Mouse (Mus musculus) adrenal gland, postnatal 10 days (tissue): ENCODE measurements around the gene Mcm10. TPM values are rescaled to one million over a fixed set of nuclear protein-coding genes. Genes with fewer than 3 reads are reported as not detected.

Experiments
- DNase-seq: peaks from one replicate; pipeline ENCODE4 v3.0.0; 2021; ENCODE audit warnings: mixed read lengths
- long read RNA-seq, 2 experiments: library from polyadenylated mRNA; stranded (forward); transcript quantifications; one replicate each; pipeline ENCODE4 v2.0.0; 2021
- total RNA-seq, 2 experiments: library from RNA; stranded (reverse); gene quantifications; 2 replicates each; pipeline ENCODE4 v1.2.3; 2021

Mcm10 gene
- 1 to 10 TPM; 9.3 to 9.5 TPM for total RNA-seq
- long read RNA-seq, experiment 1, partial matches to known transcripts: 0 of 3 reads
- long read RNA-seq, experiment 1, other reads (novel, unspliced or antisense): 1 of 3 reads
- long read RNA-seq, experiment 2, partial matches to known transcripts: 0 of 3 reads
- long read RNA-seq, experiment 2, other reads (novel, unspliced or antisense): 0 of 3 reads

- DNase-seq: peak; percentile 94
Measured at GRCm38 (mm10) chr2:5012491-5013324, at the start of gene Mcm10. Gene Mcm10 (minus strand): TSS chr2:5012791.

- peak; percentile 31 for DNase-seq
Measured at GRCm38 (mm10) chr2:5061133-5061708, 48.6 kb upstream of the Mcm10 start.

GRCm38 (mm10) chr2:5059997-5060396, 47.4 kb upstream of the Mcm10 start:
- no peak for DNase-seq

GRCm38 (mm10) chr2:5058436-5058835, 45.8 kb upstream of the Mcm10 start:
- DNase-seq: no peak

GRCm38 (mm10) chr2:5050562-5050961, 38.0 kb upstream of the Mcm10 start:
- no peak for DNase-seq

GRCm38 (mm10) chr2:5047016-5047415, 34.4 kb upstream of the Mcm10 start:
- no peak for DNase-seq

- no peak for DNase-seq
Measured at GRCm38 (mm10) chr2:5045269-5045965, 32.8 kb upstream of the Mcm10 start.

GRCm38 (mm10) chr2:5044321-5044720, 31.7 kb upstream of the Mcm10 start:
- DNase-seq: no peak

GRCm38 (mm10) chr2:5043476-5043761, 30.8 kb upstream of the Mcm10 start:
- no peak for DNase-seq

GRCm38 (mm10) chr2:5042616-5043475, 30.3 kb upstream of the Mcm10 start:
- peak; percentile 23 for DNase-seq

GRCm38 (mm10) chr2:5041854-5042253, 29.3 kb upstream of the Mcm10 start:
- no peak for DNase-seq

GRCm38 (mm10) chr2:5040281-5041161, 27.9 kb upstream of the Mcm10 start:
- peak; percentile 38 for DNase-seq

- DNase-seq: no peak
Measured at GRCm38 (mm10) chr2:5039350-5040170, 27.0 kb upstream of the Mcm10 start.

- no peak for DNase-seq
Measured at GRCm38 (mm10) chr2:5038320-5038719, 25.7 kb upstream of the Mcm10 start.

- no peak for DNase-seq
Measured at GRCm38 (mm10) chr2:5037390-5037789, 24.8 kb upstream of the Mcm10 start.

GRCm38 (mm10) chr2:5036411-5037076, 24.0 kb upstream of the Mcm10 start:
- no peak for DNase-seq

- no peak for DNase-seq
Measured at GRCm38 (mm10) chr2:5035241-5035640, 22.6 kb upstream of the Mcm10 start.

- no peak for DNase-seq
Measured at GRCm38 (mm10) chr2:5034801-5035200, 22.2 kb upstream of the Mcm10 start.
